Mouse (Mus musculus): ENCODE results near the gene Pqlc3.

DNA sequence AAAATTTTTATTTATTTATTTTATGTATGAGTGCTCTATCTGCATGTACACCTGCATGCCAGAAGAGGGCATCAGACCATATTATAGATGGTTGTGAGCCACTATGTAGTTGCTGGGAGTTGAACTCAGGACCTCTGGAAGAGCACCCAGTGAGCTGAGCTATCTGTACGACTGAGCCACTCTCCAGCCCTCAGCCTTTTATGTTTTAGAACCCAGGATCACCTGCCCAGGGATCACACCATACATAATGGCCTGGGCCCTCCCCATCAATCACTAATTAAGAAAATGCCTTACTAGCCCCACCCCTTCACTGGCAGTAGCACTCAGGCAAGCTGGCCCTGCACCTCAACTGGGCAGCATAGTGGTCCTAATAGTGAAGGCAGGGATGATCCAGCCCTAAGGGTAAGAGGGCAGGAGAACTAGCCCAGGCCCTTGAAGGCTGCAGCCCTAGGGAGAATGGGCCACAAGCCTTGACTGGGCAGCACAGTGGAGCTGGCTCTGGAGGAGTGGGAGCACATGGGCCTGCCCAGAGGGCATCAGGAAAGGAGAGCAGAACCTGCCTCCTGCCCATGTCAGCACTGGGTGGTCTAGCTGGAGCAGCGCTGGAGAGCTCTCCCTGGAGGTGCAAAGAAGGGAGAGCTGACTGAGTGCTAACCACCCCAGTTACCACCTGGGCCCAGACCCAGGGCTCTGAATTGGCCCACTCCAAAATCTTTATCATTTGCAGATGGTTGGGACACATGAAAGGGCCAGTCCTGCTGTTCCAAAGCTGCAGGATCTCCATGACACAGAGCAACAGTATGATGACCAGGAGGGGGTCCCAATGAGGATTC is 12.1 kb upstream of the Pqlc3 start:
- TF ChIP-seq GATA1 (IDR thresholded peaks at IDR 0.05; ENCODE audit: borderline replicate concordance, low read length) (no peak), CTCF (IDR thresholded peaks at IDR 0.05; ENCODE audit: low read depth, low read length) (no peak), POLR2AphosphoS5 (IDR thresholded peaks at IDR 0.05; ENCODE audit: insufficient replicate concordance, low read depth, low read length) (no peak), TAL1 (conservative IDR thresholded peaks at IDR 0.05; ENCODE audit: low read depth, low read length) (no peak), GATA2 (IDR thresholded peaks at IDR 0.05; ENCODE audit: borderline replicate concordance, low read depth, low read length) (no peak)
